In the genomic region with DNA sequence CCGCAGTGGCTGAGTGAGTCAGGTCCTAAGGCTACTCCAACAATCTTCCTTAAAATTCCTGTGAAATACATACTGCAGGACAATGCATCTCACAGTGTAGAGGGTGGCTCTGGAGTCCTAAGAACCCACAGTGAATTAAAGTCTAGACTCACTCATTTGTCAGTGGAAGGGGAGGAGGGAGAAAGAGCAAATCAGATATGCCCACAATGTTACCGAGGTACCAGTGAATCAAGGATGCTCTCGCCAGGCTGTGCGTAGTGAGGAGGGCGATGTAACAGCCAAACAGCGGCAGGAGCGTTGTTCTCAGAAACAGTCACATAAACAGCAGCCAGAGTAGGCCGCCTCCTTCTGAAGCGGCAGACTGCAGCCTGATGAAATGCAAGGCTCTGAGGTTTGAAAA, we compare ENCODE assay signal across 9 mouse cellular contexts.
A peak's percentile ranks its signal among the peaks of the same experiment; 100 is the strongest.
DNase-seq lines count a peak whose midpoint lies in the region; ATAC-seq and TF ChIP-seq lines count a peak whose summit lies in the region.
"Had no signal": no experiment of that assay in that cellular context is flagged by ENCODE, and none has a peak within 500 bp of the region (broad histone marks: within the 10 kb centered on the region; RNA-seq: fewer than 3 reads in every experiment).

No protein-coding gene starts in this region.

- H3K4me3 ChIP-seq in midbrain, postnatal 0 days (ENCODE audit: low read depth, low read length), result peak overlapping the region; percentile 34
- H3K4me3 ChIP-seq in intestine, embryonic 15.5 days (replicated peaks), result no peak overlapping the region
- H3K4me3 ChIP-seq: stomach, embryonic 15.5 days had no signal

- peak; percentile 66 for ATAC-seq in midbrain, postnatal 0 days (ENCODE audit: low FRiP score)
- ATAC-seq in intestine, embryonic 15.5 days, result no peak
- no peak for ATAC-seq in megakaryocyte progenitor cell, adult 5-6 weeks (replicated peaks; ENCODE audit: poor library complexity)

- H3K36me3 ChIP-seq in midbrain, postnatal 0 days (ENCODE audit: insufficient read depth, low read length), result no peaks in the 10 kb centered on the region
- H3K36me3 ChIP-seq in intestine, embryonic 15.5 days, result no peaks in the 10 kb centered on the region
- H3K36me3 ChIP-seq: stomach, embryonic 15.5 days had no signal

- H3K9ac ChIP-seq in midbrain, postnatal 0 days (replicated peaks; ENCODE audit: low read length, poor library complexity, severe bottlenecking), result peak overlapping the region; percentile 56
- no peak overlapping the region for H3K9ac ChIP-seq in intestine, embryonic 15.5 days
- H3K9ac ChIP-seq: stomach, embryonic 15.5 days had no signal

- peak; percentile 6 for DNase-seq in cerebellum, adult 11-12 months
- DNase-seq in cerebellum, postnatal 4 days (ENCODE audit: low spot score in 2 of 2), result no peak
- peak; percentile 31 for DNase-seq in embryo, embryonic 11 days
- DNase-seq in layer of hippocampus, adult 8-10 months (ENCODE audit: low spot score in 2 of 2), result peak; percentile 49 to 52
- peak; percentile 75 for DNase-seq in midbrain, postnatal 0 days (ENCODE audit: low spot score)
- DNase-seq in testis, postnatal 10 days (ENCODE audit: low spot score), result no peak

- H3K27ac ChIP-seq in midbrain, postnatal 0 days (ENCODE audit: low read depth, low read length), result peak overlapping the region; percentile 76
- H3K27ac ChIP-seq in intestine, embryonic 15.5 days, result no peak overlapping the region
- H3K27ac ChIP-seq: stomach, embryonic 15.5 days had no signal

- peaks cover 3% of the 10 kb centered on the region; the same call in 1 of the 2 replicates for H3K4me1 ChIP-seq in midbrain, postnatal 0 days (ENCODE audit: insufficient read depth, low read length)
- H3K4me1 ChIP-seq in intestine, embryonic 15.5 days (replicated peaks), result no peaks in the 10 kb centered on the region
- H3K4me1 ChIP-seq: stomach, embryonic 15.5 days had no signal

- TF ChIP-seq CTCF in midbrain, postnatal 0 days (IDR thresholded peaks at IDR 0.05), result no peak; the same call in 1 of the 2 replicates

- H3K27me3 ChIP-seq in midbrain, postnatal 0 days (ENCODE audit: insufficient read depth, low read length), result no peaks in the 10 kb centered on the region
- no peaks in the 10 kb centered on the region for H3K27me3 ChIP-seq in intestine, embryonic 15.5 days (replicated peaks)
- H3K27me3 ChIP-seq: stomach, embryonic 15.5 days had no signal

- WGBS in midbrain, postnatal 0 days, result 27% methylated on average over 9 of the region's 9 CpGs
- WGBS in intestine, embryonic 15.5 days, result 40% methylated on average over 9 of the region's 9 CpGs

- peak overlapping the region; percentile 49 for H3K4me2 ChIP-seq in midbrain, postnatal 0 days (ENCODE audit: low read depth, low read length, poor library complexity, severe bottlenecking)
- H3K4me2 ChIP-seq in intestine, embryonic 15.5 days (replicated peaks), result no peak overlapping the region
- H3K4me2 ChIP-seq: stomach, embryonic 15.5 days had no signal

- H3K9me3 ChIP-seq in midbrain, postnatal 0 days (ENCODE audit: low read length), result no peaks in the 10 kb centered on the region
- H3K9me3 ChIP-seq in intestine, embryonic 15.5 days, result no peaks in the 10 kb centered on the region
- H3K9me3 ChIP-seq: stomach, embryonic 15.5 days had no signal

Comparison
In these comparisons a context has a peak if more than half of its experiments do, and no peak if none do; other contexts are left out.
1. DNase-seq: peak in cerebellum, adult 11-12 months (single experiment), embryo, embryonic 11 days (single experiment), layer of hippocampus, adult 8-10 months (2 of 2) and midbrain, postnatal 0 days (single experiment); none in cerebellum, postnatal 4 days (0 of 2) and testis, postnatal 10 days (single experiment).